Mouse (Mus musculus): ENCODE measurements around the gene Mpp2. TPM values are rescaled to one million over a fixed set of nuclear protein-coding genes. Genes with fewer than 3 reads are reported as not detected.

The Mpp2 gene
- total RNA-seq, 2 experiments from 2014 or later: 152 to 155 TPM

DNA sequence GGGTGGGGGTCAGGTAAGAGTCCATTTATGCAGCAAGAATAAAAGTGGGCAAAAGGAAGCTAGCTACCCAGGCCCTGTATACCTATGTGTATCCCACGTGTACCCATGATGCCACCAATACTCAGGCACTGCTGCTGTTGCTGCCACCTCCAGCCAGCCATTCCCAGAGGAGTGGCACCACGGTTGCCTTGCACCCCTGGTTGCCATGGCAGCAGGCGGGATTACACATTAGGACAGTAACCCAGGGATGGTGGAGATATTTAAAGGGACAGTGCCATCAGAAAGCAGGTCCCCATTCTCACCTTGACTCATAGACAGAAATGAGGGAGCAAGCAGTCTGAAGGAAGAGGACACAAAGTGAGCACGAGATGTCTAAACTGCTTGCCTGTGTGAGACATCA lies 5.1 kb downstream of the Mpp2 start:
- peak in 1 of 2 experiments; percentile 67 for DNase-seq (ENCODE audit: low spot score in 2 of 2)
- intact Hi-C loops (cut with DNase I): no loop called here

DNA sequence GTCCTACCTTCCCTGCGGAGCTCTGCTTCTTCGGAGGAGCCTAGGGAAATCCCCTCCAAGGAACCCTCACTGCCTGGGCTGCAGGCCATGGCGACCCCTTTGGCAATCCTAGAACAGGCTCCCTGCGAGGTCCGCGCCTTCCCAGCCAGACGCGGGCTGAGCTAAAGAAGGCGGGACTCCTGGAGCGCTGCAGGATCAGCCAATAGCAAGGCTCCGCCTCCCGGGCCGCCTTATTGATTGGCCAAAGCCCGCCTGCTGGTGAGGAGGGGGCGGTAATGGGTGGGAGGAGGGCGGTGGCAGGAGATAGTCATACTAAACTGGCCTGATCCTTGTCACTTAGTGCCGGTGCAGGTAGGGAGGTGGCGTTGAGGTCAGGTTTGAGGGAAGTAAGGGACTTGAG lies 6.0 kb downstream of the Mpp2 start:
- DNase-seq (ENCODE audit: low spot score in 2 of 2): peak; percentile 84
- intact Hi-C loops (cut with DNase I): no loop called here

DNA sequence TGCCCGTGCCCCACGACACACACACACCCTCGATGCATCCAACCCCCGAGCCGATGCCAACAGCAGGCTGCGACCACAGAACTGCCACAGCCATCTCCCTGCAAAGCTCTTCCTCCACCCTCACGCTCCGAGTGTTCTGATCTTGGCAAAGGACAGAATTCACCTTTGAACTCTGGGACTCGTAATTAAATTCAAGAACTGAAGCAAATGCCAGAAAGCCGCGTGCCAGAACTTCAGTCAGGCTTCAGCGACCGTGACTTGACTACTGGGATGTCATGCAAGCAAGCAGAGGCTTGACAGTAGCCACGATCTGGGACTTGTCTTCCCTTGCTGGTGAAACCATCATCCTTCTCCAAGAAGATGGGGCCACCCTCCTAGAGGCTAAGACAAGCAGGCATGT lies 14.6 kb downstream of the Mpp2 start:
- intact Hi-C loops (cut with DNase I): no loop called here
- no peak for DNase-seq (ENCODE audit: low spot score in 2 of 2)

DNA sequence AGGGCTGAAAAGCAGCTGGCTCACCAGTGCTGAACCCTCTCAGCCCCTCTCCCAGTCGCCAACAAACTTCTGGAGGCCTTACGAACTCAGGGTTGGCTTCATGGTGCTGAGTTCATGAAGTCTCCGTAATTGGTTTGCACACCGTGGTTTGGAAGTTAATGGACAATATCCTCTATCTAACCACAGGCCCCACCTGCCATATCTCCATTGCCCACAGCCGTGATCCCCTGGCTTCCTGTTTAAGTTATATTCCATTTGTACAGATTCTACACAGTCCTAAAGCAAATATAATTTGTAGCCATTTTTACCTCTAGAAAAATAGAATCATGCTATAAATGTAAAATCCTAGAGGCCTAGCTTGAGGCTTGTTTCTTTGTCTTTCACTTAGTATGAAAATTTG lies 15.6 kb downstream of the Mpp2 start:
- DNase-seq (ENCODE audit: low spot score in 2 of 2): no peak
- intact Hi-C loops (cut with DNase I): no loop called here

DNA sequence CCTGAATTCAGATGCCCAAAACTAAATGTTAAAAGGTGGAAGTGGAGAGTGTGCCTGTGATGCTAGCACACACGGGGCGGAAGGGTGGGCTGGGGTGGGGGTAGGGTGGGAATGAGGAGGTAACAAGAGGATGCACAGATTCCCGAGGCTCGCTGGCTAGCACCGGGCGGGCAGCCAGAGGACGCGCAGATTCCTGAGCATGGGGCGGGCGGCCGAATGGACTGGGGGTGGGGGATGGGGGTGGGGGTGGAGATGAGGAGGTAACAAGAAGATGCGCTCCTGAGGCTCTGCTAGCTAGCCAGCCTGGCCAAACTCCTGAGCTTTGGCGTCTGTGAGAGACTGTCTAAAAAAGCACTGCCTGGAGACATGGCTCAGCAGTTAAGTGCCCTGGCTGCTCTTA lies 17.9 kb downstream of the Mpp2 start:
- no peak for DNase-seq (ENCODE audit: low spot score in 2 of 2)
- intact Hi-C loops (cut with DNase I): no loop called here

DNA sequence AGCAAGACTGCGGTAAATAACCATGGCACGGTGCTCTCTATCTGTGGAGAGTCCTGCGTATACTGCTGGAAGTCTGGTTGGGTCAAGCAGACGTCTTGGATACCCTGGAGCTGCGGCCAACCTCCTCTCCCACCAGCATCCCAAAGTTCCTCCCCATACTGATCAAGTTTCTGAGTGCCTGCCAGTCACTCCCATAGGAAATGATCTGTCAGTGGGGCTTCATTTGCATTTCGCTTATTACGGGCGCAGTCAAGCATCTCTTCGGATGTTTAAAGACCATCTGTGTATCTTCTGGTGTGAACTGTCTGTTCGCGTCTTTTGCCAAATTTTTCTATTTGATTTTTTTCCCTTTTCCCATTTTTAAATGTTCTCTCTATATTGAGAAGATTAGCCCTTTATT lies 18.7 kb downstream of the Mpp2 start:
- no peak for DNase-seq (ENCODE audit: low spot score in 2 of 2)
- intact Hi-C loops (cut with DNase I): no loop called here

DNA sequence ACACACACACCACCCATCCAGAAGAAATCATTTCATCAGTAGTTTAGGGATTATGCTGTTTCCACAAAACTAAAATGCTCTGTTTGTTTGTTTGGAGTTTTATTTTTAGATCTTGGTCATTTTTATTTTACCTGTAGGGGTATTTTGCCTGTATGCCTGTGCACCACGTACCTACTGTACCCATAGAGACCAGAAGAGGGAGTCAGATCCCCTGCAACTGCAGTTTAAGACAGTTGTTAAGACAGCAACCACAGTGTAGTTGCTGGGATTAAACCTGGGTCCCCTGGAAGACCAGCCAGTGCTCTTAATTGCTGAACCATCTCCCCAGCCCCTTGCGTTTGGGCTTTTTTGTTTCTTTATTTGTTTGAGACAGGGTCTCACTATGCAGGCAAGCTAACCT lies 19.3 kb downstream of the Mpp2 start:
- DNase-seq (ENCODE audit: low spot score in 2 of 2): no peak
- intact Hi-C loops (cut with DNase I): no loop called here

DNA sequence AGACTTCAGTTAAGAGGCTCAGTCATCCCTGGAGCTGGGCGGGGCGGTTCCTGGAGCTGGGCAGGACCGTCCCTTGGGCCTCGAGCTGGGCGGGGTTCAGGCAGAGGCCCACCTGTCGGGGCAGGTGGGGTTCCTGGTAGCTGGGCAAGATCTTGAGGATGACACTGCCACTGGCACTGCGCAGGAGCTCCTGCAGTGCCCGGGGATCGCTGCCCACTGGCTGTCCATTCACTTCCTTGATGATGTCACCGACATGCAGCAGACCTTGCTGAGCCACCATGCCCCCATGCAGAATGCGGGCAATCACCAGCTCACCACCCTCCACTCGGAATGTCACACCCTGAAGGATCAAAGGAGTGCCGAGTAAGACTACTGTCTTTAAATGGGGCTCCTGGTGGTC lies 25.2 kb downstream of the Mpp2 start:
- intact Hi-C loops (cut with DNase I): loop anchor here (5.0 kb wide), 1 partner anchor 74 kb away; no protein-coding TSS in a partner anchor
- no peak for DNase-seq (ENCODE audit: low spot score in 2 of 2)

DNA sequence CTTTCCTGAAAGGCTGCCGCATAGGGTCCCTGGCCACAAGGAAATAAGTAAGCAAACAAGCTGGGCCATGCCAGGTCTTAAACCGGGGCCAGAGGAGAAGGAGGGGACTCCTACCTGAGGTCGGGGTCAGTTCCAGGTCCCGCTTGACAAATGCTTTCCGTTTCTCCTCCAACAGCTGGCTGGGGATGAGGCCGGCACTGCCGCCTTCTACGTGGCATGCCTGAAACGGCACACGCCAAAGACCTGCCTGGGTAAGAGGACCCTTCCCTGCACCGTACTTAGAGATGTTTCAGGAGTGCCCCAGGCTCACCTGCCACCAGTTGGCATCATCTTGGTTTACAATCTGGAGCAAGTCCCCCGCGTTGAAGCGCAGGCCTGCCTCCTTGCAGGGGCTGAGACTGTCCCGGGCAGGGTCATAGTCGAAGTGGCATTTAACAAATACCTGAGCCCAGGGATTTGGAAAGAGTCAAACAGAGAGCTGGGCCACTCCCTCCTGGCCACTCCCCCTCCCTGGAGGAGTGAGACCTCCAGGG lies 26.3 kb downstream of the Mpp2 start:
- DNase-seq (ENCODE audit: low spot score in 2 of 2): no peak
- intact Hi-C loops (cut with DNase I): loop anchor here (1.0 to 5.0 kb wide), 2 partner anchors 26 to 75 kb away; partner anchors contain the start of gene Mpp2

DNA sequence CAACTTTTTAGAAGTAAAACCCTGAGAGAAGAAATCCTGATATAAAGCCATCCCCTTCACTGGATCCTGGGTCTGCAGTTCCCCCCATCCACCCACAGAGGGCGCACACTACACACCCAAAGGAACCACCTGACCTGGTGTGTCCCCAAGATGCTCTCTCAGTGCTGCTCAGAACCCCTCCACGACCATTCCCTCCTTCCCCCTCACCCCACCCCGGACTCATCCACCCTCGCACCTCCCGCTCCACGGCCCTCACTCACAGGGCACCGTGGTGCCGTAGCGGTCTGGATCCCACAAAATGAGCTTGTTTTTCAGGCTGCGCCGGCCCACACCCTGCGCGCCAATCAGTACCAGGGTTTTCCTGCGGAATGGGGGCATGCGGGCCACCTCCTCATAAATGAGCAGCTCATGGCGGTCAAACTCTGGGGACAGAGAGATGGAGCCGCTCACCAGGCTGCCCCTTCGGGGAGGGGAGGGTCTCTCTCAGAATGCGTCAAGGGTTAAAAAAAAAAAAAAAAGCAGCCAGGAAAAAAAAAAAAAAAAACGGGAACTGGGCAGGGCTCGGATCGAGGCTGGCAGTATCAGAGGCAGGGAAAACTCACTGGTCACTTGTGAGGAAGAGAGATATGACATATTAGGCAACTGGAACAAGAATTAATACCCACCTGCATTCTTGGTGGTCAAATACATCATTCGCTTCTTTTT lies 26.9 kb downstream of the Mpp2 start:
- peak; percentile 82 to 88 for DNase-seq (ENCODE audit: low spot score in 2 of 2)
- intact Hi-C loops (cut with DNase I): loop anchor here (1.0 to 5.0 kb wide), 2 partner anchors 27 to 76 kb away; partner anchors contain the start of gene Mpp2

DNA sequence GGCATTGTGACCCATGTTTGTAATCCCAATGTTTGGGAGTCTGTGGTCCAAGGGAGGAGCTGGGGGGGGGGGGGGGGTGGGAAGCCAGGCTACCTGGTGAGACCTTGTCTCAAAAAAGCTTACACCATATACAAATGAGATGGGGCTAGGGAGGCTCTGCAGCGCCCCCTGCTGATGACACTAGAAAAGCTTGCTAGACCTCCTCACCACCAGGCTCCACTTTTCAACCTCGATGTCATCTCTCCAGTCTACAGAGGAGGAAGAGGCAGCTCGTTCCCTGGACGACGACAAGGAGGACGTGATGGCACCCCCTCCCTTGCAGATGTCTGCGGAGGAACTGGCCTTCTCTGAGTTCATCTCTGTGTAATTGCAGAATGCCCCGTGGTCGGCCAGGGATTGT lies 34.5 kb downstream of the Mpp2 start:
- peak; percentile 49 to 57 for DNase-seq (ENCODE audit: low spot score in 2 of 2)
- intact Hi-C loops (cut with DNase I): no loop called here

DNA sequence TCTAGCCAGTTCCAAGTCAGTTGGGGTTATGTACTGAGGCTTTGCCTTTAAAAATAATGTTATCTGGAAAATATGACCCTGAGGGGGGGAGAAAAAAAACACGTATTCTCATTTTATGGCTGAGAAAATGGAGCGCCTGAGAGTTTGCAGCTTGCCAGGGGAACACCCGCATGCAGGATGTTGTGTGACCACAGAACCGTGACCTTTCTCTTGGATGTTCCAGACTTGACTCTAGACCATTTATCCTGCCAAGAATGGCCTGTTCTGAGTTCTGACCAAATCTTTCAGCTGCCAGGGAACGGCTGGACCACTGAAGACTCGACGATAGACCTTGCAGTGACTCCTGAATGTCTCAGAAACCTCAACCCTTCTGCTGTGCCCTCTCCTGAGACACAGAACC lies 35.1 kb downstream of the Mpp2 start:
- intact Hi-C loops (cut with DNase I): no loop called here
- DNase-seq (ENCODE audit: low spot score in 2 of 2): no peak

DNA sequence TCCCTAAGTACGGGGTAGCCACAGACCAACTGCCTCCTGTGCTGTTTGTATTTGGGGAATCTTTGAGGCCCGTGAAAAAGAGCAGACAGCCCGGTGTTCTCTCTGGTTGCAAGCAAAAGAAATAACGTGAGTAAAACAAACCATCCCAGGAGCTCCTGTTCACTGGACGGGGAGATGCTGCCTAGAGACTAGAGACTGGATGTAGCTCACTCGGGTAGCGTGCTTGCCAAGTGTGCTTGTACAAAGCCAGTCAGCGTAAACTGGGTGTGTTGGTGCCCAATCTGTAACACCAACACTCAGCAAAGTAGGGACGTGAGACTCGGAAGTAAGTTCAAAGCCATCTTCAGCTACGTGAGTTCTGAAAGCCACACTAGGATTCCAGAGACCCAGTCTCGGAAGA lies 35.6 kb downstream of the Mpp2 start:
- intact Hi-C loops (cut with DNase I): no loop called here

DNA sequence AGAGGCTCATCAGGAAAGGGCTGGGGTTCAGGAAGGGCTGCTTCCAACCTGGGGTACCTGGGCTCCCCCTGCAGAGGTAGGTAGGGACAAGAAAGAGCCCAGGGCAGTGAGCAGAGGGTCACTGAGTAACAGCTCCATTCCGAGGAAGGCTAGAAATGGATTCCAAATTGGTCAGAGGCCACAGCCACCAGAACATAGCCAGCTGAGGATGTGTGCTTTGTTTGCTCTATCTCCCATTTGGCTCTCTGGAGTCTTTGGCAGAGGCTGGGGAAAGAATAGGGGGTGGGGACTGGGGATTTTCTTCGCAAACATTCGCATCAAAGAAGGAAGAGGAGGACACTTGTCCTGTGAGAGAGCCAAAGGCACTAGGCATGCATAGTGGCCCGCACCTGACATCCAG lies 36.4 kb downstream of the Mpp2 start:
- no peak for DNase-seq (ENCODE audit: low spot score in 2 of 2)
- intact Hi-C loops (cut with DNase I): no loop called here

More for the DNA sequence above, 35.6 kb downstream of the Mpp2 start:
- DNase-seq (ENCODE audit: low spot score in 2 of 2): no peak

DNA sequence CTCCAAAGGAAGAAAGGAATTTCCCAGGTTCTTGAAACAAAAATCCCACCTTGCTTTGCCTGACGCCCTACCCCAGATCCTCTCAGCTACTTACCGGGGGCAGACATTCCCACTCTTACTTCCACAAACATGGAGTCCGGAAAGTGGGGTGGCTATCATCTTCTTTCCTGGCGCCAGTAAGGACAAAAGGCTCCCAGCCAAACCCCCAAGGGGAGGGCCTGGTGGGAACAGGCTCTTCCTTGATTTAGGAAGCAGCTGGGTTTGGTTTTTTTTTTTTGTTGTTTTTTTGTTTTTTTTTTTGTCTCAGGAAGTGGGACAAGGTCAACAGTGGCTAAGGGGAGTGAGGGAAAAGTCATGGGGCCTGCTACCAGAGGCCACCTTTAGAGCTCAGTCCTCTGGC lies 36.8 kb downstream of the Mpp2 start:
- intact Hi-C loops (cut with DNase I): no loop called here
- DNase-seq (ENCODE audit: low spot score in 2 of 2): no peak

DNA sequence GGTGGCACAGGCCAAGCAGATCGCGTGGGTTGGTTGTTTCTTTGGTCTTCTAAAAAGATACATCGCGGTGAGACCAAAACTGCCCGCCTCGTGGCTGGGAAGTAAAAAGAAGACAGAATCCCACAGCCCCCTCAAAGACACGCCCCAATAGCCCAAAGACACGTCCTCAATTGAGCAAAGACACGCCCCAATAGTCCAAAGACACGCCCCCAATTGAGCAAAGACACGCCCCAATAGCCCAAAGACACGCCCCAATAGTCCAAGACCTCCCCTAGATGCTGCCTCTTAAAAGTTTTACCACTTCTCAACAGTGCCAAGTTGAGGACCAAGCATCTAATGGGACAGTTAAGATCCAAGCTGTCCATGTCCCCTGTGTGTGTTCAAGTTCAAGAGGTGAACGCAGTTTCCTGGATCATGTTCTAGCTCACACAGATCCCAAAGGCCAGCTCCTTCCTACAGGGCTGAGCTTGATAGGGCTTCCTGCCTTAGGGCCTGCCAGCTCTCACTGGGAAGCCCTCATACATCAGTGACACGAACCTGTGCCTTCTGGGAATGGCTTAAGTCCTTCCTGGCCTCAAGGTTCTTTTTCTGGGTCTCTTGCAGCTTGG lies 38.3 kb downstream of the Mpp2 start:
- no peak for DNase-seq (ENCODE audit: low spot score in 2 of 2)
- intact Hi-C loops (cut with DNase I): no loop called here

DNA sequence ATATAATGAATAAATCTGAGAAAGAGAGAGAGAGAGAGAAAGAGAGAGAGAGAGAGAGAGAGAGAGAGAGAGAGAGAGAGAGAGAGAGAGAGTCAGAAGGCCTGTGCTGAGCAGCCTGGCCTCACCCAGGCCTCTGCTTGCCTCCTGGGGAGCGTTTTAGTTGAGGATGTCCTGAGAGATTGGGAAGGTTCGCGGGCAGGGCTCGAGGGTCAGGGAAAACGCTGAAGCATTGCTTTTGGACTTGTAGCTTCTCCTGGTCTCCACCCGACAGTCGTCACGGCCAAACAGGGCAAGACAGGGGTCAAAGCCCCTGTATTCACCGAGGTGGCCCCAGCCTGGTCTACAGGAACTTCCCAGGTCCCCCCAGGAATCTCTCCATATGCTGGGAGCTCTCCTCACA lies 41.7 kb downstream of the Mpp2 start:
- intact Hi-C loops (cut with DNase I): no loop called here
- no peak for DNase-seq (ENCODE audit: low spot score in 2 of 2)

DNA sequence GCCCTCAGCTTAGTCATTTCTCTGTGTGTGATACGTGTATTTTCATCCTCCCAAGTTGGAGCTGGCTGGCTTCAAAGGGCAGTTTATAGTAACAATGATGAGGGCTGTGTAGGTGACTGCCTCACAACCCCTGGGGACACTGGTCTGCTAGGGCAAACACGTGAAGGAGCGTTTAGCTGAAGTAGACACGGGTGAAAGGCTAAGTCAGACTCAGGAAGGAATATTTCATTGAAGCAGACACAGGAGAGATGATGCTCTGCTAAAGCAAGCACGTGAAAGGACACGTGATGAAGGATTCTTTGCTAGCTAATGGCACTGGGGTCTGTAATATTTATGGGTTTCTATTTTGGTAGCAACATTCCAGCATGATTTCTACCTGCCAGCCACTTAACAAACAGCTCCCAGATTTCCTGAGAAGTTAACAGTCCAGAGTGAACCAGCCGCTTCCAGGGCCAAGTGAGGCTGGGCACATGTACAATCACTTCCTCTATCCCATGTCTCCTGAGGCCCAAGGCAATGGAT lies 43.6 kb downstream of the Mpp2 start:
- intact Hi-C loops (cut with DNase I): loop anchor here (5.0 kb wide), 1 partner anchor 93 kb away; no protein-coding TSS in a partner anchor
- no peak for DNase-seq (ENCODE audit: low spot score in 2 of 2)

DNA sequence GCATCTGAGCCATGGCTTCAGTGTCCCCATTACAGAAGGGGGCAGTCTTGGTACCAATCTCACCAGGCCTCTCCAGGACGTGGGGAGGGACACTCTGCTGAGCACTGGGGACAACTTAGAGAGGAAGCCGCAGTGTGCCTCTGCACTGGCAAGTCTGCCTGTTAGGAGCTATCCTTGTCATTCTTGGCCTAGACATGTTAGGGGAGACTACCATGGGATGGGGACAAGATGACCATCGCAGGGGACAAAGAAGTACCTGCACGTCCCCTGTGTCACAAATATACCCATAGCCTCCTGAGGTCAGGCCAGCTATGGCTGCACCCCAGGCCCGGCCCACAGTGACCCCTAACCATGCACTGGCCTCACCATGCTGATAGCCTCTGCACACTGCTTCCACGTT lies 44.9 kb downstream of the Mpp2 start:
- no peak for DNase-seq (ENCODE audit: low spot score in 2 of 2)
- intact Hi-C loops (cut with DNase I): loop anchor here (5.0 kb wide), 1 partner anchor 94 kb away; no protein-coding TSS in a partner anchor

DNA sequence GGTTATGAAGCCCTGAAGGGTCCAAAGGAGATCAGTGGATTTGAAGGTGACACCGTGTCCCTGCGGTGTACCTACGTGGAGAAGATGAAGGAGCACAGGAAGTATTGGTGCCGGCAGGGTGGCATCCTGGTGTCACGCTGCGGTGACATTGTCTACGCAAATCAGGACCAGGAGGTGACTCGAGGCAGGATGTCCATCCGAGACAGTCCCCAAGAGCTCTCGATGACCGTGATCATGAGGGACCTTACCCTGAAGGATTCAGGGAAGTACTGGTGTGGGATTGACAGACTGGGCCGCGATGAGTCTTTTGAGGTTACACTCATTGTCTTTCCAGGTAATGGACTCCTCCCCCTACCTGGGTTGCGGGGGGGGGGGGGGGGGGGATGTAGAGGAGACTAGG lies 45.3 kb downstream of the Mpp2 start:
- DNase-seq (ENCODE audit: low spot score in 2 of 2): no peak
- intact Hi-C loops (cut with DNase I): loop anchor here (5.0 kb wide), 1 partner anchor 94 kb away; no protein-coding TSS in a partner anchor

Measured in left cerebral cortex, postnatal 14 days (tissue).